Mouse (Mus musculus) embryonic facial prominence, embryonic 11.5 days (tissue): ENCODE measurements around the gene Cpa1. TPM values are rescaled to one million over a fixed set of nuclear protein-coding genes. Genes with fewer than 3 reads are reported as not detected.

Experiments used
- ATAC-seq: fragments of 200-750 bp; cut with Nextera tagmentation; replicated peaks from 2 replicates; pipeline ENCODE4 v1.8.0; 2017; ENCODE audit warnings: low read depth; ENCODE audit not compliant: insufficient number of reproducible peaks, low FRiP score, low TSS enrichment
- DNase-seq: peaks from one replicate; pipeline ENCODE4 v3.0.0-alpha.2; 2015; ENCODE audit warnings: low spot score
- H3K27ac ChIP-seq: fragments of 300-500 bp; sonication (generic); replicated peaks from 2 replicates; pipeline ENCODE4 v1.5.1; 2014; ENCODE audit warnings: mild to moderate bottlenecking, low read depth, low read length, control low read depth
- H3K27me3 ChIP-seq: fragments of 300-500 bp; sonication (generic); 2 replicates; pipeline ENCODE4 v1.6.1; 2014; ENCODE audit warnings: mild to moderate bottlenecking, low read length, moderate library complexity, mixed read lengths; ENCODE audit not compliant: control insufficient read depth, insufficient read depth
- H3K36me3 ChIP-seq: fragments of 300-500 bp; sonication (generic); replicated peaks from 2 replicates; pipeline ENCODE4 v1.6.1; 2014; ENCODE audit warnings: low read depth, mild to moderate bottlenecking, low read length, moderate library complexity, mixed read lengths; ENCODE audit not compliant: control insufficient read depth, insufficient read depth
- H3K4me1 ChIP-seq: fragments of 300-500 bp; sonication (generic); 2 replicates; pipeline ENCODE4 v1.6.1; 2014; ENCODE audit warnings: low read length, mixed read lengths; ENCODE audit not compliant: control insufficient read depth, insufficient read depth
- H3K4me2 ChIP-seq: fragments of 300-500 bp; sonication (generic); 2 replicates; pipeline ENCODE4 v1.6.1; 2014; ENCODE audit warnings: low read depth, mild to moderate bottlenecking, control low read depth, low read length, moderate library complexity
- H3K4me3 ChIP-seq: fragments of 300-500 bp; sonication (generic); 2 replicates; pipeline ENCODE4 v1.5.1; 2014; ENCODE audit warnings: low read depth, low read length, control low read depth
- H3K9ac ChIP-seq: fragments of 300-500 bp; sonication (generic); replicated peaks from 2 replicates; pipeline ENCODE4 v1.6.1; 2014; ENCODE audit warnings: mild to moderate bottlenecking, control low read depth, low read length
- H3K9me3 ChIP-seq: fragments of 300-500 bp; sonication (generic); replicated peaks from 2 replicates; pipeline ENCODE4 v1.6.1; 2016; ENCODE audit warnings: mild to moderate bottlenecking, low read length, inconsistent platforms, mixed read lengths; ENCODE audit not compliant: control insufficient read depth
- WGBS: fragments of 180-500 bp; shearing (Covaris S2); extraction: QIAGEN DNeasy Blood & Tissue Kit; methylation state at CpG from one replicate; pipeline ENCODE4 v1.1.7; 2014; 5-methylcytosine and 5-hydroxymethylcytosine counted together
- polyA plus RNA-seq: library from polyadenylated mRNA; unstranded; fragments of >200 nt; fragmentation: Nextera tagmentation; extraction: Ambion mirVana; gene quantifications from 2 replicates; pipeline ENCODE4 v1.2.1, GENCODE M21; 2014

Cpa1 gene
- polyA plus RNA-seq, 1 experiment from 2014 or later = 0.21 TPM

- Histone ChIP-seq H3K27ac (peak within 1 kb of the TSS; percentile 91), H3K4me1 (no peaks in the 10 kb centered on the region), H3K9me3 (no peaks in the 10 kb centered on the region), H3K27me3 (no peaks in the 10 kb centered on the region), H3K4me3 (peak within 1 kb of the TSS; percentile 46), H3K4me2 (peak within 1 kb of the TSS; percentile 54), H3K9ac (peak within 1 kb of the TSS; percentile 63), H3K36me3 (no peaks in the 10 kb centered on the region)
- under 1% methylated on average over 51 of the region's 52 CpGs for WGBS
- ATAC-seq (peak; percentile 97), DNase-seq (peak; percentile 98)
Measured at GRCm38 (mm10) chr6:30693350-30693991, 54.5 kb downstream of the Cpa1 start, which contains the start of gene Cep41. Gene Cep41 (minus strand): TSS chr6:30693749.

GRCm38 (mm10) chr6:30694209-30694608, 55.2 kb downstream of the Cpa1 start:
- H3K9ac ChIP-seq = no peak overlapping the region

More at GRCm38 (mm10) chr6:30694209-30694608, 55.2 kb downstream of the Cpa1 start:
- Histone ChIP-seq H3K27ac (no peak overlapping the region), H3K4me3 (no peak overlapping the region; the same call in 1 of the 2 replicates), H3K4me2 (no peak overlapping the region; the same call in 1 of the 2 replicates), H3K9me3 (no peaks in the 10 kb centered on the region), H3K4me1 (no peaks in the 10 kb centered on the region), H3K36me3 (no peaks in the 10 kb centered on the region), H3K27me3 (no peaks in the 10 kb centered on the region)
- DNase-seq = no peak
- WGBS = 41% methylated on average over 6 of the region's 6 CpGs
- no peak for ATAC-seq

Other genes with a start within 250 kb of the Cpa1 start
- gene Zc3hc1, start 248.2 kb upstream of the Cpa1 start, polyA plus RNA-seq = 89.2 and 90.7 TPM in 2 replicates
- gene Klhdc10, start 237.3 kb upstream of the Cpa1 start, polyA plus RNA-seq = 33.9 and 35.1 TPM in 2 replicates
- gene Tmem209, start 129.4 kb upstream of the Cpa1 start, polyA plus RNA-seq = 44.1 TPM in 2 replicates
- gene Ssmem1, start 129.4 kb upstream of the Cpa1 start, polyA plus RNA-seq = 0.15 and 0.36 TPM in 2 replicates
- 9.1 and 10.5 TPM in 2 replicates for gene Cpa2, start 97.6 kb upstream of the Cpa1 start, polyA plus RNA-seq
- gene Cpa4, start 70.8 kb upstream of the Cpa1 start, polyA plus RNA-seq = 1.4 TPM in 2 replicates
- gene Cpa5, start 28.2 kb upstream of the Cpa1 start, polyA plus RNA-seq = 0.22 and 0.27 TPM in 2 replicates
- 23.7 and 28.1 TPM in 2 replicates for gene Cep41, start 54.5 kb downstream of the Cpa1 start, polyA plus RNA-seq
- gene Mest, start 84.3 kb downstream of the Cpa1 start, polyA plus RNA-seq = 1,816 and 1,902 TPM in 2 replicates